Mouse (Mus musculus): ENCODE data around the gene Tpgs1. TPM values are rescaled to one million over a fixed set of nuclear protein-coding genes. Genes with fewer than 3 reads are reported as not detected.

The Tpgs1 gene
- total and polyA plus RNA-seq, 3 experiments = 42.0 to 58.9 (median 42.8) TPM

DNA sequence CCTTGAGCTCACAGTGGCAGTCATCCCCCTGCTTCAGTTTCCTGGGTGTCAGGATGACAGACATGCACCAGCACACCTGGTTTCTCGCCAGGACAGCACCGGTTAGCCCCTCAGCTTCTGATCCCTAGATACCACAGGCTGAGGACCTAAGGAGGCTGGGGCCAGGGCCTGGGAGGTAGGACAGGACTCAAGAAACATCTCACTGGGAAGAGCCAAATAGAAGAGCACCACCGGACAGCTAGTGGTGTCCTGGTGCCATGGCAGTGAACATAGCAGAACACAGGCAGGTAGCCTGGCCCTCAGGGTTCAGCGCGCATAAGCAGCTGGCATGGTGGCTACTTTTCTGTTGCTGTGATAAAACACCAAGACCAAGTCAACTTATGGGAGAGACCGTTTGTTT, 29.3 kb downstream of the Tpgs1 start:
- Histone ChIP-seq H3K4me1 (ENCODE audit: control insufficient read depth in 1 of 2, insufficient read depth in 2 of 2) (peaks cover 0 to 4% of the 10 kb centered on the region in 2 experiments; a peak in 1 of 4 replicates), H3K4me2 (ENCODE audit: insufficient read depth, low read depth, poor library complexity, severe bottlenecking) (no peak overlapping the region), H3K27me3 (replicated peaks) (no peaks in the 10 kb centered on the region), H3K9me3 (replicated peaks; ENCODE audit: low read length) (no peaks in the 10 kb centered on the region), H3K4me3 (replicated peaks in 1 of 3; ENCODE audit: low read depth in 2 of 3, low read length in 2 of 3, poor library complexity in 1 of 3) (no peak overlapping the region), H3K36me3 (replicated peaks in 1 of 2; ENCODE audit: control insufficient read depth in 1 of 2, insufficient read depth in 1 of 2, low read length in 1 of 2) (peaks cover 0 to 2% of the 10 kb centered on the region in 2 experiments), H3K27ac (ENCODE audit: insufficient read depth, low read depth) (no peak overlapping the region), H3K79me2 (replicated peaks; ENCODE audit: control insufficient read depth, extremely low read depth, insufficient read depth, poor library complexity, severe bottlenecking) (no peaks in the 10 kb centered on the region), H3K9ac (ENCODE audit: insufficient read depth, low read depth) (no peak overlapping the region)
- in situ Hi-C loops (cut with MboI; ENCODE audit: low pct_ligation_motif_present, low pct_unique_long_range_greater_than_20kb, low sequenced_read_pairs) = no loop called here
- dilution Hi-C loops (cut with MboI; ENCODE audit: extremely low pct_ligation_motif_present, extremely low pct_unique_long_range_greater_than_20kb, low sequenced_read_pairs) = no loop called here
- no peak for TF ChIP-seq MAZ (IDR thresholded peaks at IDR 0.05; ENCODE audit: low read depth, low read length)
- no peak for TF ChIP-seq CHD1 (IDR thresholded peaks at IDR 0.05; ENCODE audit: low read depth, low read length)
- no peak for TF ChIP-seq SIN3A (IDR thresholded peaks at IDR 0.05; ENCODE audit: low read length)
- TF ChIP-seq ELF1 (IDR thresholded peaks at IDR 0.05; ENCODE audit: low read depth, low read length) = no peak
- no peak for TF ChIP-seq BHLHE40 (IDR thresholded peaks at IDR 0.05; ENCODE audit: low read depth, low read length)
- no peak for TF ChIP-seq UBTF (IDR thresholded peaks at IDR 0.05; ENCODE audit: low read depth, low read length)
- TF ChIP-seq ZC3H11A (IDR thresholded peaks at IDR 0.05; ENCODE audit: low read depth, low read length) = no peak
- TF ChIP-seq MAX (IDR thresholded peaks at IDR 0.05; ENCODE audit: low read length) = no peak
- no peak for TF ChIP-seq NELFE (IDR thresholded peaks at IDR 0.05; ENCODE audit: low read depth, low read length)
- no peak for TF ChIP-seq TBP (conservative IDR thresholded peaks at IDR 0.05; ENCODE audit: low read depth, low read length)
- no peak for TF ChIP-seq USF2 (conservative IDR thresholded peaks at IDR 0.05; ENCODE audit: low read depth, low read length)
- TF ChIP-seq MEF2A (IDR thresholded peaks at IDR 0.05; ENCODE audit: borderline replicate concordance, low read depth, low read length) = no peak
- no peak for TF ChIP-seq CHD2 (IDR thresholded peaks at IDR 0.05; ENCODE audit: low read length)
- no peak for TF ChIP-seq USF1 (IDR thresholded peaks at IDR 0.05; ENCODE audit: low read depth, low read length)
- no peak for DNase-seq (ENCODE audit: extremely low read depth)

DNA sequence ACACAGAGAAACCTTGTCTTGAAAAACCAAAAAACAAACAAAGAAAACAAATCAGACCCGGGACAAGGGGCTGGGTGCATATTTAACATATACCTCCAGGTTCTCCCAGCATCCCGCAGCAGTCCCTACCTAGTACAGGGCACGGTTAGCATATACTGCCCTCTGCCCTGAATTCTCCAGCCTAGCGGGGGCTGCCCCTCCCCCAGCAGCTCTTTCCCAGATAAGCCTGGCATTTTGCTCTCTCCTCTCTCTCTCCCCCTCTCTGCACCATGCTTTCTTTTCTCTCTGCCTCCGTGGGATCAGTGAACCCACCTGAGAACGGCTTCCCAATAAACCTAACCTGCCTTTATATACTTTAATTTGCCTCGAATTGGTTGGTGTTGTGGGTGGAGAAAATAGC, 31.5 kb downstream of the Tpgs1 start:
- in situ Hi-C loops (cut with MboI; ENCODE audit: low pct_ligation_motif_present, low pct_unique_long_range_greater_than_20kb, low sequenced_read_pairs) = no loop called here
- H3K9me3 ChIP-seq (replicated peaks; ENCODE audit: low read length) = no peaks in the 10 kb centered on the region
- peaks cover 0 to 4% of the 10 kb centered on the region in 2 experiments for H3K36me3 ChIP-seq (replicated peaks in 1 of 2; ENCODE audit: control insufficient read depth in 1 of 2, insufficient read depth in 1 of 2, low read length in 1 of 2)
- dilution Hi-C loops (cut with MboI; ENCODE audit: extremely low pct_ligation_motif_present, extremely low pct_unique_long_range_greater_than_20kb, low sequenced_read_pairs) = no loop called here
- no peak for DNase-seq (ENCODE audit: extremely low read depth)
- H3K9ac ChIP-seq (ENCODE audit: insufficient read depth, low read depth) = no peak overlapping the region
- H3K4me1 ChIP-seq (ENCODE audit: control insufficient read depth in 1 of 2, insufficient read depth in 2 of 2) = peaks cover 3 to 9% of the 10 kb centered on the region in 2 experiments; a peak in 3 of 4 replicates
- H3K4me3 ChIP-seq (replicated peaks in 1 of 3; ENCODE audit: low read depth in 2 of 3, low read length in 2 of 3, poor library complexity in 1 of 3) = no peak overlapping the region
- no peak overlapping the region for H3K27ac ChIP-seq (ENCODE audit: insufficient read depth, low read depth)
- H3K4me2 ChIP-seq (ENCODE audit: insufficient read depth, low read depth, poor library complexity, severe bottlenecking) = no peak overlapping the region
- no peaks in the 10 kb centered on the region for H3K27me3 ChIP-seq (replicated peaks)
- H3K79me2 ChIP-seq (replicated peaks; ENCODE audit: control insufficient read depth, extremely low read depth, insufficient read depth, poor library complexity, severe bottlenecking) = peaks cover 12% of the 10 kb centered on the region
- TF ChIP-seq POLR2AphosphoS2 (IDR thresholded peaks at IDR 0.05; ENCODE audit: low read depth, low read length) = no peak
- TF ChIP-seq TCF12 (IDR thresholded peaks at IDR 0.05; ENCODE audit: low read depth, low read length) = no peak
- no peak for TF ChIP-seq BHLHE40 (IDR thresholded peaks at IDR 0.05; ENCODE audit: low read depth, low read length)
- no peak for TF ChIP-seq ELF1 (IDR thresholded peaks at IDR 0.05; ENCODE audit: low read depth, low read length)
- no peak for TF ChIP-seq CHD1 (IDR thresholded peaks at IDR 0.05; ENCODE audit: low read depth, low read length)
- TF ChIP-seq ETS1 (conservative IDR thresholded peaks at IDR 0.05; ENCODE audit: low read depth, low read length) = no peak
- no peak for TF ChIP-seq HCFC1 (IDR thresholded peaks at IDR 0.05; ENCODE audit: low read depth, low read length)
- no peak for TF ChIP-seq NELFE (IDR thresholded peaks at IDR 0.05; ENCODE audit: low read depth, low read length)
- TF ChIP-seq POLR2A (IDR thresholded peaks at IDR 0.05; ENCODE audit: low read depth, low read length) = no peak
- no peak for TF ChIP-seq CHD2 (IDR thresholded peaks at IDR 0.05; ENCODE audit: low read length)
- no peak for TF ChIP-seq JUND (conservative IDR thresholded peaks at IDR 0.05; ENCODE audit: low read depth, low read length)
- no peak for TF ChIP-seq ZKSCAN1 (IDR thresholded peaks at IDR 0.05; ENCODE audit: borderline replicate concordance, low read depth, low read length)
- TF ChIP-seq EP300 (IDR thresholded peaks at IDR 0.05; ENCODE audit: low read length) = no peak
- TF ChIP-seq USF2 (conservative IDR thresholded peaks at IDR 0.05; ENCODE audit: low read depth, low read length) = no peak
- TF ChIP-seq UBTF (IDR thresholded peaks at IDR 0.05; ENCODE audit: low read depth, low read length) = no peak
